Mouse (Mus musculus) lung, postnatal 0 days (tissue): ENCODE data around the gene Ndst2.

Experiments used
- CTCF ChIP-seq: IDR thresholded peaks from 2 replicates; pipeline ENCODE4 v1.5.1; 2016; ENCODE audit warnings: antibody characterized with exemption, mild to moderate bottlenecking
- EP300 ChIP-seq: IDR thresholded peaks from 2 replicates; pipeline ENCODE4 v1.6.1; 2016; ENCODE audit warnings: antibody characterized with exemption, mild to moderate bottlenecking, control low read depth

DNA sequence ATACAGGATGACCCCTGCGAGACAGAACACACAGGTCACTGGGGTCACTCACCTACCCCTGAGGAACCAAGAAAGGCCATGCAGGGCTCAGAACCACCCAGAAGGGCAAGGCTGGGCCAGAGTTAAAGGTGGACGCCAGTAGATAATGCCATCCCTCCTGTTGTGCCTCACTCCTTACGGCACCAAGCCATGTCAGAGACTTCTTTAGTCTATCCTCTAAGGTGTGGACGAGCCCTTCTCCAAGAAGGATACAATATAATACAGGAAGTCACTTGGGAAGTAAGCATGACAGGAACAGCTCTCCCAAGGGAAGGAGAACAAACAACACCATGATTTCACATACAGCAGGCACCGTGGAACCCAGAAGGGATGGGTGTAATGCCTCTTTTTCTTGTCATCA, 30.6 kb upstream of the Ndst2 start:
- TF ChIP-seq CTCF = no peak
- no peak for TF ChIP-seq EP300
